Mouse (Mus musculus) kidney, adult 2 months (tissue): ENCODE data around the gene Fam178b. TPM values are rescaled to one million over a fixed set of nuclear protein-coding genes. Genes with fewer than 3 reads are reported as not detected.
A peak's percentile ranks its signal among the peaks of the same experiment; 100 is the strongest.

ENCODE experiments used
- DNase-seq: peaks from one replicate; pipeline ENCODE4 v3.0.0; 2021
- H3K27ac ChIP-seq: fragments of 200-500 bp; 2 replicates; pipeline ENCODE4 v1.5.1; 2012; ENCODE audit warnings: low read depth, low read length, control low read depth, inconsistent platforms; ENCODE audit not compliant: insufficient read depth
- H3K27me3 ChIP-seq: fragments of 200-500 bp; replicated peaks from 2 replicates; pipeline ENCODE4 v1.6.1; 2012; ENCODE audit warnings: mild to moderate bottlenecking, moderate library complexity, low read length, inconsistent platforms; ENCODE audit not compliant: control insufficient read depth, insufficient read depth
- H3K36me3 ChIP-seq: fragments of 200-500 bp; 2 replicates; pipeline ENCODE4 v1.6.1; 2012; ENCODE audit warnings: mild to moderate bottlenecking, moderate library complexity, low read length, inconsistent platforms; ENCODE audit not compliant: control insufficient read depth, insufficient read depth
- H3K4me1 ChIP-seq: fragments of 200-500 bp; 2 replicates; pipeline ENCODE4 v1.6.1; 2011; ENCODE audit warnings: low read length; ENCODE audit not compliant: control insufficient read depth, insufficient read depth
- H3K4me3 ChIP-seq: fragments of 200-500 bp; 2 replicates; pipeline ENCODE4 v1.5.1; 2011; ENCODE audit warnings: mild to moderate bottlenecking, low read depth, low read length, control low read depth; ENCODE audit not compliant: insufficient read depth
- CTCF ChIP-seq: fragments of 200-500 bp; conservative IDR thresholded peaks from 2 replicates; pipeline ENCODE4 v1.5.1; 2011; ENCODE audit warnings: low read depth, mild to moderate bottlenecking, control low read depth, low read length, moderate library complexity, mixed read lengths; ENCODE audit not compliant: insufficient read depth, insufficient read length
- POLR2A ChIP-seq: fragments of 200-500 bp; IDR thresholded peaks from one replicate; pipeline ENCODE4 v1.6.1; 2011; ENCODE audit warnings: low read depth, low read length, control low read depth
- WGBS: fragments of 180-500 bp; shearing (Covaris S2); methylation state at CpG from one replicate; pipeline ENCODE4 v1.1.7; 2018; 5-methylcytosine and 5-hydroxymethylcytosine counted together
- polyA plus RNA-seq: library from polyadenylated mRNA; depleted of rRNA; stranded (reverse); fragments of >200 nt; gene quantifications from 2 replicates; pipeline ENCODE4 v1.2.3, GENCODE M21; 2012

Fam178b gene
- polyA plus RNA-seq, 1 experiment, result 1.1 TPM

- no peak overlapping the region for H3K4me3 ChIP-seq
- no peaks in the 10 kb centered on the region for H3K36me3 ChIP-seq
- peaks cover 7% of the 10 kb centered on the region; the same call in 1 of the 2 replicates for H3K4me1 ChIP-seq
- no peak for DNase-seq
- no peak overlapping the region for H3K27ac ChIP-seq
- no peak for TF ChIP-seq POLR2A
- TF ChIP-seq CTCF, result no peak
- no peaks in the 10 kb centered on the region for H3K27me3 ChIP-seq
- 93% methylated on average over 6 of the region's 6 CpGs for WGBS
Observed at GRCm38 (mm10) chr1:36587860-36588259, 95.1 kb downstream of the Fam178b start.

GRCm38 (mm10) chr1:36586288-36586687, 96.7 kb downstream of the Fam178b start:
- Histone ChIP-seq H3K4me3 (no peak overlapping the region), H3K36me3 (no peaks in the 10 kb centered on the region), H3K4me1 (peaks cover 7% of the 10 kb centered on the region; the same call in 1 of the 2 replicates), H3K27me3 (no peaks in the 10 kb centered on the region), H3K27ac (no peak overlapping the region)
- TF ChIP-seq CTCF, result no peak
- TF ChIP-seq POLR2A, result no peak
- no peak for DNase-seq
- 77% methylated on average over 4 of the region's 4 CpGs for WGBS

- TF ChIP-seq POLR2A (no peak), CTCF (no peak)
- WGBS, result 80% methylated on average over 8 of the region's 8 CpGs
- no peak for DNase-seq
Observed at GRCm38 (mm10) chr1:36583408-36584116, 99.4 kb downstream of the Fam178b start.

GRCm38 (mm10) chr1:36582211-36582610, 100.8 kb downstream of the Fam178b start:
- H3K4me1 ChIP-seq, result peaks cover 15% of the 10 kb centered on the region; the same call in 1 of the 2 replicates
- no peak for DNase-seq
- H3K4me3 ChIP-seq, result no peak overlapping the region
- no peaks in the 10 kb centered on the region for H3K27me3 ChIP-seq
- TF ChIP-seq POLR2A (no peak), CTCF (no peak)
- H3K36me3 ChIP-seq, result no peaks in the 10 kb centered on the region
- WGBS, result 80% methylated on average over 8 of the region's 8 CpGs
- no peak overlapping the region for H3K27ac ChIP-seq

More at GRCm38 (mm10) chr1:36583408-36584116, 99.4 kb downstream of the Fam178b start:
- no peak overlapping the region for H3K4me3 ChIP-seq
- no peaks in the 10 kb centered on the region for H3K36me3 ChIP-seq
- H3K27me3 ChIP-seq, result no peaks in the 10 kb centered on the region
- no peak overlapping the region for H3K27ac ChIP-seq
- peaks cover 18% of the 10 kb centered on the region; the same call in 1 of the 2 replicates for H3K4me1 ChIP-seq

- DNase-seq, result no peak
- Histone ChIP-seq H3K36me3 (no peaks in the 10 kb centered on the region), H3K4me3 (no peak overlapping the region), H3K27me3 (no peaks in the 10 kb centered on the region), H3K27ac (no peak overlapping the region), H3K4me1 (peaks cover 15% of the 10 kb centered on the region; the same call in 1 of the 2 replicates)
- TF ChIP-seq CTCF (no peak), POLR2A (no peak)
- WGBS, result 70% methylated on average over 5 of the region's 5 CpGs
Observed at GRCm38 (mm10) chr1:36581260-36581659, 101.7 kb downstream of the Fam178b start.

- no peaks in the 10 kb centered on the region for H3K36me3 ChIP-seq
- H3K27me3 ChIP-seq, result no peaks in the 10 kb centered on the region
- H3K4me3 ChIP-seq, result peak overlapping the region; percentile 27
- peak; percentile 7 for TF ChIP-seq POLR2A
- TF ChIP-seq CTCF, result no peak
- peak; percentile 38 for DNase-seq
- 8% methylated on average over 17 of the region's 17 CpGs for WGBS
- H3K4me1 ChIP-seq, result peaks cover 15% of the 10 kb centered on the region; the same call in 1 of the 2 replicates
- H3K27ac ChIP-seq, result peak overlapping the region; percentile 43; the same call in 1 of the 2 replicates
Observed at GRCm38 (mm10) chr1:36580384-36581207, 102.4 kb downstream of the Fam178b start.

- Histone ChIP-seq H3K4me1 (peaks cover 15% of the 10 kb centered on the region; the same call in 1 of the 2 replicates), H3K36me3 (no peaks in the 10 kb centered on the region), H3K27me3 (no peaks in the 10 kb centered on the region), H3K27ac (no peak overlapping the region), H3K4me3 (no peak overlapping the region)
- WGBS, result 43% methylated on average over 6 of the region's 6 CpGs
- no peak for DNase-seq
- TF ChIP-seq CTCF (no peak), POLR2A (no peak)
Observed at GRCm38 (mm10) chr1:36579974-36580383, 103.0 kb downstream of the Fam178b start.
